Mouse (Mus musculus) liver, embryonic 14.5 days (tissue): ENCODE measurements around the gene Oxtr. TPM values are rescaled to one million over a fixed set of nuclear protein-coding genes. Genes with fewer than 3 reads are reported as not detected.
A peak's percentile ranks its signal among the peaks of the same experiment; 100 is the strongest.

Experiments used
- ATAC-seq: fragments of 200-750 bp; cut with Nextera tagmentation; 2 replicates; pipeline ENCODE4 v1.8.0; 2017; ENCODE audit warnings: moderate number of reproducible peaks, mild to moderate bottlenecking, moderate library complexity; ENCODE audit not compliant: insufficient read depth
- DNase-seq, 3 experiments: peaks; one replicate each; pipeline ENCODE4 v3.0.0-alpha.2; 2012 to 2013; ENCODE audit warnings: low read depth in 3 of 3, low spot score in 3 of 3
- H3K27ac ChIP-seq: fragments of 300-500 bp; sonication (generic); 2 replicates; pipeline ENCODE4 v1.5.1; 2014; ENCODE audit warnings: moderate library complexity, mild to moderate bottlenecking, control low read depth, inconsistent platforms
- H3K27me3 ChIP-seq: fragments of 300-500 bp; sonication (generic); 2 replicates; pipeline ENCODE4 v1.6.1; 2014; ENCODE audit warnings: mild to moderate bottlenecking, low read length, moderate library complexity; ENCODE audit not compliant: control insufficient read depth, insufficient read depth
- H3K36me3 ChIP-seq: fragments of 300-500 bp; sonication (generic); replicated peaks from 2 replicates; pipeline ENCODE4 v1.6.1; 2014; ENCODE audit warnings: low read depth; ENCODE audit not compliant: control insufficient read depth, insufficient read depth
- H3K4me1 ChIP-seq, 2 experiments: fragments of 200-500 bp in 1 of 2; fragments of 300-500 bp in 1 of 2; sonication (generic) in 1 of 2; replicated peaks; 2 replicates each; pipeline ENCODE4 v1.6.1; 2012 to 2014; ENCODE audit warnings: antibody characterized with exemption in 1 of 2, inconsistent platforms in 1 of 2, low read length in 1 of 2; ENCODE audit not compliant: control insufficient read depth in 2 of 2, insufficient read depth in 2 of 2
- H3K4me2 ChIP-seq: fragments of 300-500 bp; sonication (generic); 2 replicates; pipeline ENCODE4 v1.6.1; 2014; ENCODE audit warnings: low read depth, mild to moderate bottlenecking, control low read depth, moderate library complexity
- H3K4me3 ChIP-seq, 2 experiments: fragments of 200-500 bp in 1 of 2; fragments of 300-500 bp in 1 of 2; sonication (generic) in 1 of 2; 2 replicates each; pipeline ENCODE4 v1.5.1; 2012 to 2014; ENCODE audit warnings: low read depth in 2 of 2, low read length in 2 of 2, mild to moderate bottlenecking in 2 of 2, control low read depth in 1 of 2, inconsistent platforms in 1 of 2, moderate library complexity in 1 of 2; ENCODE audit not compliant: insufficient read depth in 1 of 2
- H3K9ac ChIP-seq: fragments of 300-500 bp; sonication (generic); replicated peaks from 2 replicates; pipeline ENCODE4 v1.6.1; 2014; ENCODE audit warnings: mild to moderate bottlenecking, control low read depth, moderate library complexity
- H3K9me3 ChIP-seq: fragments of 300-500 bp; sonication (generic); 2 replicates; pipeline ENCODE4 v1.6.1; 2016; ENCODE audit warnings: low read length, mixed read lengths; ENCODE audit not compliant: control insufficient read depth
- CTCF ChIP-seq: IDR thresholded peaks from 2 replicates; pipeline ENCODE4 v1.5.1; 2016; ENCODE audit warnings: antibody characterized with exemption, low read depth, control low read depth
- EP300 ChIP-seq: IDR thresholded peaks from 2 replicates; pipeline ENCODE4 v1.6.1; 2016; ENCODE audit warnings: antibody characterized with exemption, low read depth
- WGBS: fragments of 180-500 bp; shearing (Covaris S2); extraction: QIAGEN DNeasy Blood & Tissue Kit; methylation state at CpG from one replicate; pipeline ENCODE4 v1.1.7; 2014; ENCODE audit not compliant: insufficient replicate concordance; 5-methylcytosine and 5-hydroxymethylcytosine counted together
- polyA plus RNA-seq, 2 experiments: library from polyadenylated mRNA; depleted of rRNA in 1 of 2; stranded (reverse) in 1 of 2; unstranded in 1 of 2; fragments of >200 nt; fragmentation: Nextera tagmentation in 1 of 2; extraction: Ambion mirVana in 1 of 2; gene quantifications; 2 replicates each; pipeline versions ENCODE4 v1.2.1 to v1.2.3; 2012 to 2014

Gene Oxtr
- polyA plus RNA-seq, 2 experiments: 0.01 TPM; not detected in 1

DNA sequence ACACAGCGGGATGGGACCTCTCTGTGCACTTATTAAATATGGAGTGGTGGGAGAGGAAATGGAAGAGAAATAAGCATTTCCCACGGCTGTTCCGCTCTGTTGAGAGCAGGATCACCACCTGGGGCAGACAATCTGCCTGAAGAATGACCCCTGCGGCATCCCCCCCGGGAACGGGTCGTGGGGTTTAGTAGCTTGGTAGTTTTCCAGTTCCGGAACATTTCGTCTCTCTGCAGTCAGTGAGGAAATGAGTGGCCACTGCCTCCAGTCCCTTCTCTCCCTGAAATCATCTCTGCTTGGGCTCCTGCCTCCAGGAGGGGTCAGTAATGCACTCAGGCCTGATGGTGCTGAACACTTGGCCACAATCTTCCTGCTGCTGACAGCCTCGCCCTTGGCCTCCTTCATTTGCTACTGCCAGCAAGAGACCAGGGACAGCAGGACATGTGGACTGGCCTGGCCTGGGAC, 4.9 kb upstream of the Oxtr start:
- H3K36me3 ChIP-seq: no peaks in the 10 kb centered on the region
- no peak overlapping the region for H3K9ac ChIP-seq
- DNase-seq: no peak
- H3K4me3 ChIP-seq: no peak overlapping the region
- H3K27ac ChIP-seq: no peak overlapping the region
- no peaks in the 10 kb centered on the region for H3K9me3 ChIP-seq
- TF ChIP-seq EP300: no peak
- TF ChIP-seq CTCF: peak; percentile 12; the same call in 1 of the 2 replicates
- H3K4me2 ChIP-seq: no peak overlapping the region
- peaks cover 11% of the 10 kb centered on the region for H3K27me3 ChIP-seq
- ATAC-seq: no peak
- no peaks in the 10 kb centered on the region; a peak in 1 of 4 replicates for H3K4me1 ChIP-seq
- WGBS: 49% methylated on average over 10 of the region's 10 CpGs

DNA sequence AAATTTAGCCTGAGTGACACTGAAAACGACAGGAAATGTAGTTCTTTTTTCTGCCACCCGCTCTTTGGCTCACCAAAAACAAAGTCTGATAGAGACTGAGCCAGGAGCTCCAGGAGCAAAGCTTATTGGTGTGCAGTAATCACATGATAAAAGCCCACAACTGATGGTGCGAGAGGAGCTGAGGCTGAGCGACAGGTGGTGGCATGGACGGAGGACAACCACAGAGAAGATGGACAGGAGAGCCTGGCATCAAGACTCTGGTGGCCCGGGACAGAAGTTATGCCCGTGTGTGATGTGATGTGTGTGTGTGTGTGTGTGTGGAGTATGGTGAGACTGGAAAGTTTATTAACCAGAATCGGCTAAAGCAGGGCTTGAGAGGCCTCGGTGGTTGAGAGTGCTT, 3.6 kb upstream of the Oxtr start:
- Histone ChIP-seq H3K4me1 (no peaks in the 10 kb centered on the region; a peak in 1 of 4 replicates), H3K27ac (no peak overlapping the region), H3K27me3 (peaks cover 24% of the 10 kb centered on the region), H3K36me3 (no peaks in the 10 kb centered on the region), H3K4me3 (no peak overlapping the region), H3K9me3 (no peaks in the 10 kb centered on the region), H3K4me2 (no peak overlapping the region), H3K9ac (no peak overlapping the region)
- TF ChIP-seq EP300 (no peak), CTCF (no peak)
- WGBS: 59% methylated on average over 9 of the region's 9 CpGs
- DNase-seq: no peak
- no peak for ATAC-seq

DNA sequence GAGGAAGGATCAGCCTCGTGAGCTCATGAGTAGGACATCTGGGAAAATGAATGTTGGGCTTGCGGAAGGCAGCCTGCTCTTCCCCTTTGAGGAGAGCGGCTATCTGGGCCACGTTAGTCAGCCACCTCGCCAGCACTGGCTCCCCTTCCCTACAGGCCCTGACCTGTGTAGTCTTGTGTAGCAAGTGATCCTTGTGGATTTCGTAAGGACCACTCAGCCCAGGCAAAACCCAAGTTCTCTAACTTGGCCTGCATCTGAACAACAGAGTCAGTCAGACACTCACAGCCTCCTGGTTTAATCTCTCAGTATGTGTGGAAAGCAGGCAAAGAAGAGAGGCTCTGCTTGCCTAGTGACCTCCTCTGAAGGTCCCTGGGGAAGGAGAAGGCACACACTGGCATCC, 2.9 kb upstream of the Oxtr start:
- no peaks in the 10 kb centered on the region; a peak in 1 of 4 replicates for H3K4me1 ChIP-seq
- 66% methylated on average over 6 of the region's 6 CpGs for WGBS
- H3K27me3 ChIP-seq: peaks cover 30% of the 10 kb centered on the region
- H3K9me3 ChIP-seq: no peaks in the 10 kb centered on the region
- TF ChIP-seq EP300: no peak
- TF ChIP-seq CTCF: no peak
- no peak overlapping the region for H3K4me2 ChIP-seq
- DNase-seq: no peak
- no peaks in the 10 kb centered on the region for H3K36me3 ChIP-seq
- no peak for ATAC-seq
- no peak overlapping the region for H3K9ac ChIP-seq
- no peak overlapping the region for H3K4me3 ChIP-seq
- H3K27ac ChIP-seq: no peak overlapping the region

DNA sequence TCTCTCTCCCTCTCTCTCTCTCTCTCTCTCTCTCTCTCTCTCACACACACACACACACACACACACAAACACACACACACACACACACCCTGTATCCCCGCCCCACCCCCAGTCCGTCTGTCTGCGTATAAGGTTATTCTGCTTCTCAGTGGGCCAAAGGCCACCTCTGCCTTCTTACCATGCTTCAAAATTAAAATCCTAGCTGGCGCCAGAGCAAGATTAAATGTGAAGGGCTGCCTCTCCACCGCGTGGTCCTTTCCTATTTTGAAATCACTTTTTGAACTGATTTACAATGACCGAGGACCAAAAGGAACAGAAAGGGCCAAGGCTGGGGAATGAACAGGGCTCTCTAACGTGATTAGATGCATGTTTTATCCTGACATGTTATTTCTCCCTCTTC, 1.8 kb upstream of the Oxtr start:
- H3K27ac ChIP-seq: no peak overlapping the region
- DNase-seq (no peak), ATAC-seq (no peak)
- H3K9ac ChIP-seq: no peak overlapping the region
- no peaks in the 10 kb centered on the region for H3K36me3 ChIP-seq
- no peak for TF ChIP-seq CTCF
- no peak for TF ChIP-seq EP300
- H3K4me3 ChIP-seq: no peak overlapping the region
- no peak overlapping the region for H3K4me2 ChIP-seq
- peaks cover 30% of the 10 kb centered on the region for H3K27me3 ChIP-seq
- WGBS: 60% methylated on average over 8 of the region's 8 CpGs
- no peaks in the 10 kb centered on the region; a peak in 1 of 4 replicates for H3K4me1 ChIP-seq
- no peaks in the 10 kb centered on the region for H3K9me3 ChIP-seq

DNA sequence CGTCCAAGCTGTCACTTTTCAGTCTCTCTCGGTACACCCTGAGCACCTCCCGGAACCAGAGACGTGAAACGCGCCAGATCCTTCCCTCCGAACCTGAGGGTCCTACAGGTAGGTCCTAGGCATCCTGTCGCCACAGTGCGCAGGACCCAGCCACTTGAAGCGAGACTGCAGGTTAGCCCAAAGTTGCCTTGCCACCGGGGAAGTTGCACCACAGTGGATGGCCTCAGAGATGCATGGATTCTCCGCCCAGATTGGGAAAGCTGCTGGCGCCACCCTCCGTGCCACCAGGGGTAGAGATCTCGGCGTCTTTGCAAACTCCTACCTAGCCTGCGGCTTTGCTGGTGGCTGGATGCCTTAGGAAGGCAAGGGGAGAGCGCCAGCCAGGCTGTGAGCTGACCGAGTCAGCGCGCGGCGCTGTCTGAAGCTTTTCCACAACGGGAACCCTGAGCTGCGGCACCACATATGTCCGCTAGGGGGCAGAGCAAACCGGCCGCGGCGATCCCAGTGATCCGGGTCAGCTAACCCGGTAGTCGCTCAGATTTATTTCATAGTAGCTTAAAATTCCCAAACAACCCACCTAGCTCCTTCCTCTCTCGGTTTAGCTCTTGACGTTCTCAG, 991 bp upstream of the Oxtr start:
- H3K27me3 ChIP-seq: peaks cover 30% of the 10 kb centered on the region
- peak; percentile 90 for TF ChIP-seq CTCF
- no peak for TF ChIP-seq EP300
- H3K9ac ChIP-seq: no peak overlapping the region

More for the DNA sequence above, 991 bp upstream of the Oxtr start:
- Histone ChIP-seq H3K4me2 (peak overlapping the region; percentile 46), H3K4me3 (peak overlapping the region in 1 of 2 experiments; percentile 20; a peak in 1 of 4 replicates), H3K4me1 (no peaks in the 10 kb centered on the region), H3K9me3 (no peaks in the 10 kb centered on the region), H3K36me3 (no peaks in the 10 kb centered on the region), H3K27ac (no peak overlapping the region)
- peak in 2 of 3 experiments; percentile 4 to 14 for DNase-seq
- no peak for ATAC-seq
- WGBS: under 1% methylated on average over 35 of the region's 35 CpGs
